Mouse (Mus musculus) cerebellum, adult 8-10 months (tissue): Measurements from ENCODE around the gene Pgrmc1.
A peak's percentile ranks its signal among the peaks of the same experiment; 100 is the strongest.

ENCODE experiments used
- DNase-seq: peaks from one replicate; pipeline ENCODE4 v3.0.0; 2022

The Pgrmc1 gene

GRCm38 (mm10) chrX:36609117-36609516, 11.1 kb downstream of the Pgrmc1 start:
- no peak for DNase-seq

- no peak for DNase-seq
Measured at GRCm38 (mm10) chrX:36628102-36628501, 30.1 kb downstream of the Pgrmc1 start.

GRCm38 (mm10) chrX:36630771-36631170, 32.8 kb downstream of the Pgrmc1 start:
- no peak for DNase-seq

GRCm38 (mm10) chrX:36640046-36640445, 42.0 kb downstream of the Pgrmc1 start:
- DNase-seq = no peak

- DNase-seq = peak; percentile 80
Measured at GRCm38 (mm10) chrX:36644657-36645551, 46.9 kb downstream of the Pgrmc1 start, which contains the start of gene Akap17b. TSS of gene Akap17b (minus strand) at chrX:36645395.
